Comparison of ENCODE assay signal across 13 mouse cellular contexts in genomic region chr5:145030476-145030875, GRCm38 (mm10). TPM values are rescaled to one million over a fixed set of nuclear protein-coding genes. Genes with fewer than 3 reads are reported as not detected.
"Had no signal": no experiment of that assay in that cellular context is flagged by ENCODE, and none has a peak within 500 bp of the region (broad histone marks: within the 10 kb centered on the region; RNA-seq: fewer than 3 reads in every experiment).

No protein-coding gene starts in this region.

RNA-seq across cellular contexts. Expression of gene Gm4871, which starts 2.1 kb away (rescaled TPM):
- polyA plus RNA-seq: neural tube, embryonic 12.5 days; neural tube, embryonic 13.5 days; neural tube, embryonic 14.5 days; neural tube, embryonic 15.5 days; small intestine, adult 2 months; spleen, adult 2 months; stomach, embryonic 14.5 days; stomach, embryonic 15.5 days; stomach, embryonic 16.5 days; stomach, postnatal 0 days; thymus, adult 2 months; thymus, postnatal 0 days; urinary bladder, adult 2 months had no signal

RNA-seq across cellular contexts. Expression of gene 1700018F24Rik, which starts 12.3 kb away (rescaled TPM):
- polyA plus RNA-seq: neural tube, embryonic 12.5 days; neural tube, embryonic 13.5 days; neural tube, embryonic 14.5 days; neural tube, embryonic 15.5 days; small intestine, adult 2 months; spleen, adult 2 months; stomach, embryonic 14.5 days; stomach, embryonic 15.5 days; stomach, embryonic 16.5 days; stomach, postnatal 0 days; thymus, adult 2 months; thymus, postnatal 0 days; urinary bladder, adult 2 months had no signal

RNA-seq across cellular contexts. Expression of gene Kpna7, which starts 53.4 kb away (rescaled TPM):
- polyA plus RNA-seq: neural tube, embryonic 12.5 days; neural tube, embryonic 13.5 days; neural tube, embryonic 14.5 days; neural tube, embryonic 15.5 days; small intestine, adult 2 months; spleen, adult 2 months; stomach, embryonic 14.5 days; urinary bladder, adult 2 months had no signal
